Mouse (Mus musculus): ENCODE measurements at regions not wholly inside any gene's neighbourhood (a gene's known extent, or its start where the extent isn't known, plus 50 kb on each side); places are given as distances from the start of the nearest gene placed in this dataset.
A peak's percentile ranks its signal among the peaks of the same experiment; 100 is the strongest.

DNA sequence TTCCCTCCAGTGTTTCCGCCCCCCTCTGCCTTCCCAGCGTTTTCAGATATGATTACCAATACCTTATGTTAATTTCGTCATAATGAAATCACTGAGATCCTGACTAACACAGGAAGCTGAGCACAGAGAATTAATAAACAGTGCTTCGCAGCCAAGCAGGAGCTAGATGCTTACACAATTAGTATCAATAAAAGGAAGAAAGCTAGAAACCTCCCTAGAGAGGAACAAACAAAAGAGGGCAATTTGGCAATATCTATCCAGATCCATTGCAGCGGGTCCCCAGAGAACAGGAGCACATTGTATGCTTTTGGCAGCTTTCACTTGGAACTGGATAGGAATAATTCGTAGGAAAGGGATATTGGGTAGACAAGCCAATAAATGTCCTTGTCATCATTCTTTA is 159.1 kb upstream of the Kbtbd8 start:
- DNase-seq (ENCODE audit: low spot score in 2 of 2), result no peak

DNA sequence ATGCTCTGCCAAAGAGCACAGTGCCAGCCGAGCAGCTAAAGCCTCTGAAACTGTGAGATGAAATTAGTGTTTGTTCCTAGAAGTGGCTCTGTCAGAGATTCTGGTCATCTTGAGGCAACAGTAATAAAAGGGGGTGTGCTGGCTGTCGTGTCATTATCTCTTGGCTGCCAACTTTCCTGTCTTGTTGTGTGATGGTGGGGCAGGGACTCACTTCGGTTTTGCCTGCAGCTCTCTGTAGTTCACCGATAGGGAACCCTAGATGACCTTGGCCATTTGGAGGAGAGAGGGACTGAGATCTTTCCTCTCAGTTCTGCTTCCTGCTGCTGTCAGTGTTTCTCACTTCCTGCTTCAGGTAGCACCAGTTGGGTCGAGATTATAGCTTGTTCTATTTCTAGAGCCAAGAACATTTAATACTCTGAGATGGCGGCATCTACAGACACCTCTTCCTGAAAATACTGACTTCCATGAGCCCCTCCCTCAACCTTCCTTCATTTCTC is 159.8 kb upstream of the Kbtbd8 start:
- no peak for DNase-seq (ENCODE audit: low spot score in 2 of 2)

DNA sequence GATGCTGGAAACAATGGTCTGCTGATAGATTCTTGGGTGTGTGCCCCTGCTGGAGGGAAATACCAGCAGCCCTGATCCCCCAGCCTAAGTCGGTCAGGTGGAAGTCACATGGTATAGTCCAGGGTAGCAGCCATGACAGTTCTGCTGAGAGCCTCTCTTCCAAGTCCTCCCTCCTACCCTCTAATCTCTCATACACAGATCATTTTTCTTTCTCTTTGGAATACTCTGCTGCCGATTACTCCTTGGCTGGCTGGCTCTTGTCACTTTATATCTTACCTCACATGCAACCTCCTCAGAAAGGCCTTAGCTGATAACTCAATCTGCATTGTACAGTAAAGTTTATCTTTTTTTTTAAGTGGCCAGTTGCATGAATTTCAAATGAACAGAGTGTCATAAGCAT is 162.5 kb upstream of the Kbtbd8 start:
- DNase-seq (ENCODE audit: low spot score in 2 of 2), result no peak

DNA sequence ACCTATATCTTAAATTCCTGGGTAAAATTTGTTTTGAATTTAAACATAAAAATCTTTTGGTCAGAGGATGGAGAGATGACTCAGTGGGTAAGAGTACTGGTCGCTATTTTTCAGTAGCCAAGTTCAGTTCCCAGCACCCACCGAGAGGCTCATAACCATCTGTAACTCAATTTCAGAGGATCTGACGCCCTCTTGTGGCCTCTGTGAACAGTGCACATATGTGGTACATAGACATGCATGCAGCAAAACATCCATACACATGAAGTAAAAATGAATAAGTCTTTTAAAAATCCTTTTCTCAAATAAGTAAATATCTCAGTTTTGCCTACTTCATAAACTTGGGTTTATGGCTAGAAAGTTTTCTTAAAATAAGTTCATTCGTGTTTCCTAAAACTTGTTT is 163.4 kb upstream of the Kbtbd8 start:
- DNase-seq (ENCODE audit: low spot score in 2 of 2), result no peak

DNA sequence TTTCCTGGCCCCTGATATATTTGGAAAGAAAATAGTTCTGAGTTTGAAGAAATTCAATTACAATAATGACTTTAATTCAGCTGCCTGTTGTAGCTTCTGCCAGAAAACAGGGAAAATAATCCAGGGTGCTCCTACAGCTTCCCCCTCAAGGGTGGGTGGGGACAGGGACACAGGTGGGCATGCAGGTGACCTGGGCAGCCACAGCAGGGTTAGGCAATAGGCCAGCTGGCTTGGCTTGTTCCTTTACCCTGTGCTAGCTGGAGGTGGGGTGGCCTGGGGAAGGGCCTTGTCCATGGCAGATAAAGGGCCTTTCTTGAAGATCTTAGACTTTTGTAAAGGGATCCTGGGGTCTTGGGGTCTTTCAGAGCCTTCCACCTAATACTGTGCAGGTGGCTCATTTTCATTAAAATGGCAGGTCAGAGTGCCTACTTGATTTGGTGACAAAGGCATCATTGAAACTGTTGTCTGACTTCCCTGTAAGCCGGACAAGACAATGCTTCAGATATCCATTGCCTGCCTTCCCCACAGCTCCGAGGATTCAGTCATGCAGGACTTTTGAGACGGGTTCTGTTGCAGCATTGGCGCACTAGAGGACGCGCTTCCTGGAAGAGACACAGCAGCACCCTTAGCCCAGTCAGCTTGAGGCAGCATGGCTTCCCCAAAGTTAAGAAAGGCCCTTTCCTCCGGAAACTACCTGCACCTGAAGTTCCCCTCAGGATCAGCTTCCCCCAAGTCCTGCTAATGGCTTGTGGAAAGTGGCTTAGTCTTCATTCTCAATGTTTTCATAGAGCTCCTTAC is 164.9 kb upstream of the Kbtbd8 start:
- DNase-seq (ENCODE audit: low spot score in 2 of 2), result no peak

DNA sequence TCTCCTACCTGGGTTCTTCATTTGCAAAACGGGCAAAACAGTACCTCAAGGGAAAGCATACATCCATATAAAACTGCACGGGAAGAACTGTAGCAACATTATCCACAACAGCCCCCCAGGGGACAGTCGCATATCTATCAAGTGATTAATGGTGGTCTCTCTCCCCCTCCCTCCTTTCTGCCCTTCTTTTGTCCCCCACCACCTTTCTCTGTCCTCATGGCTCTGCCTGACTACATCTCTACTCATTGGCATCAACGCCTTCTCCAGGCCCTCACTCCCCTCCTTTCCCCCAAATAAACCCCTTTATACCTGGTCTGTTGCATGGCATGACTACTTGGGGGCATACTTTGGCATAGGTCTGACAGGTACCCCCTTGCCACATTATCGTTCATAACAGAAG is 166.1 kb upstream of the Kbtbd8 start:
- DNase-seq (ENCODE audit: low spot score in 2 of 2), result no peak

DNA sequence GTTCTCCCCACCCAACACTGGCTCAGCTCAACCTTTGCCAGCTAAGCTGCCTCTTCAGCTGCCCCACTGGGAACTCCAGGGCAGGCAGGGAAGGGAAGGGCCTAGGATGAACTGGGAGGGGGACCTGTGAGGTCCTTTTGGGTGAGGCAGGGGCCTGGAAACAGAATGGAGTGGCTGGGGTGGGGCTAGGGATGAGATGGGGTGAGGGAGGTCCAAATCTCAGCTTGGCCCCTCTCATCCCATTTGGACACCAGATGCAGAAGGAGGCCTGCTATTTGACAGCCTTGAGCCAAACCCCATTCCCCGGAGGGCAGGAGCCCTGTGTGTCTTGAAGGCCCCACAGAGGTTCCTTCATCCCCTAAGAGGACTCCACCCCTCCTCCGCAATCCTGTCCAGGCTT is 166.7 kb upstream of the Kbtbd8 start:
- no peak for DNase-seq (ENCODE audit: low spot score in 2 of 2)

DNA sequence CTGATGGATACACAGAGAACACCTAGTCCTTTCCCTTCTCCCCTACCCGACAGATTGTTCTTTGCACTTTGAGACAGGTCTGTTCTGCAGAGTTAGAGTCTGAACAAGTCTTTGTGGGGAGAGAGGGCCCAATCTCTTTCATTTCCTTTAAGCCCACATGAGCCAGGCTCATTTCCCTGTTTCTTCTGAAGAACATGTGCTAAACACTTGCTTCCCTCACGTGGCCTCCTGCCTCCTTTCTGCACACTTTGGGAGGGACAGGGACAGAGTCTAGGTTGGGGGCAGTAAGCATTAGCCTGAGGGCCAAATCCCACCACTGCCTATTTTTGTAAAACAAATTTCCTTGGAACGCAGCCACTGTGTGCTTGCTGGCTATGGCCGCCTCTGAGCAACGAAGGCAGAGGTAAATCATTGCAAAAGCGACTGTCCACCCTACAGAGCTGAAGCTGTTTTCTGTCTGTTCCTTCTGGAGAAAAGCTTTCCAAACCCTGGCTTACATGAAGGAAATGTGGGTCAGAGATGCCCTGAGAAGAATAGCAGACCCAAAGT is 170.6 kb upstream of the Kbtbd8 start:
- DNase-seq (ENCODE audit: low spot score in 2 of 2), result no peak

DNA sequence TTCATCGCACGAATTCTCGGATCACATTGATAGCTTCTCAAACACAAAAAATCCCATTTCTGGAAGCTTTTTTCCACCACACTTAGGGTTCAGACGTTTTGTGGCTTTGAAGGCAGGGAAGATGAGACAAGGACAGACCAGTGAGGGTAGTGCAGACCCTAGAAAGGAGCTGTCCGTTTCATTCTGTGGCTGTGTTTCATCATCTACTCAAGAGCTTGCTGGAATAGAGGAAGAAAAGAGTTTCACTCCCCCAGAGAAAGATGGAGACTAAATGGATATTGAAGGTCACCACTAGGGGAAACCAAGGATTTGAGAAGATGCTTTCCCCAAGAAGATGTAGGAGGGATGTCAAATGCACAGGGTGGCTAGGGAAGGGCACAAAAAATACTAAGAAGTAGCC is 171.3 kb upstream of the Kbtbd8 start:
- no peak for DNase-seq (ENCODE audit: low spot score in 2 of 2)

DNA sequence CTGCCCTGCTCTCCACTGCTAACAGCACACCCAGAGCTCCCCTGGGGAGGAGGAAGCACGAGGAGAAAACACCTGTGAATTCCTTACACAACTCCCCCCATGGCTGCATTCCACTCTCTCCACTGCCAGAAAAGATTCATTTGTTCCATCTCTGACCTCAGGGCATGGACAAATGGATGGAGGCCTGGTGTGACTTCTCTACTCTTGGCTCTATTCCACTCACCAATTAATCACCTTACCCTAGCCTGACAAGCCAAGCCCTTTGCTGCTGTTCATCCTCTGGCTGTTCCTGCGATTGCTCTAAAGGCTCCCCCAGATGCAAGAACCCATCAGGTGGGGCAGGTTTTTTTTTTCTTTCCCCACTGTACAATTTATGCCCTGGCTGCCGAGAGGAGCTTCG is 172.8 kb upstream of the Kbtbd8 start:
- DNase-seq (ENCODE audit: low spot score in 2 of 2), result no peak

DNA sequence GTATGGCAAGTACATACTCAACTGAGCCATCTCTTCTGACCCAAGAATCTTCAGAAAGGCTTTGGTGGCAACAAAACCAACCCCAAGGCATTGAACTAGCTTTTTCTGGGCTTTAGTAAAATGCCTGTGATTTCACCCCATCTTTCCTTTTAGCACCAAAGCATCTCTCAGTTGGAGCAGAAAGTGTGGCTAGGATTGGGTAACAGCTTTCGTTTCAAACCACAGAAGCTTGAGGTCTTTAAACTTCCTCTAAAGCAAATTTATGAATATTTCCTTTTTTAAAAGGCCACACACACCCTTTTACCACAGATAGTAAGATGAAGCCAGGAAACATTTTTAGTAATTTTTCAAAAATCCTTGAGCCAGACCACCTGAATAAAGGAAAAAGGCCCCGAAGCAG is 178.1 kb upstream of the Kbtbd8 start:
- no peak for DNase-seq (ENCODE audit: low spot score in 2 of 2)

DNA sequence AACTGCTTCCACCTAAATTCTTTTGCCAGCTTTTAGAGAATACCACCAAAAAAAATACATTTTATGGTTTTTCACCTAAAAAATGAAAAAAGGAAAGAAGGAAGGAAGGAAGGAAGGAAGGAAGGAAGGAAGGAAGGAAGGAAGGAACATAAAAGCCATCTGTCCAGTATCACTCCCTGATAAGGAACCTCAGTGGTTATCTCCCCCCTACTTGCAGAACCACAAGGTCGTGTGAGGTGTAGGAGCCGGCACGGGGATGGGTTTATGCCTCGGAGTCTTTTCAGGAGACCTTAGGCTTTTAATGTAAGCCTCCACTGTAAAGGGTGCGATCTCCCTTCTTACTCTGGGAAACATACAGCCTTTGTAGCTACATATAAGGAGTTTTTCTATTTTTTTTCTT is 180.8 kb upstream of the Kbtbd8 start:
- no peak for DNase-seq (ENCODE audit: low spot score in 2 of 2)

DNA sequence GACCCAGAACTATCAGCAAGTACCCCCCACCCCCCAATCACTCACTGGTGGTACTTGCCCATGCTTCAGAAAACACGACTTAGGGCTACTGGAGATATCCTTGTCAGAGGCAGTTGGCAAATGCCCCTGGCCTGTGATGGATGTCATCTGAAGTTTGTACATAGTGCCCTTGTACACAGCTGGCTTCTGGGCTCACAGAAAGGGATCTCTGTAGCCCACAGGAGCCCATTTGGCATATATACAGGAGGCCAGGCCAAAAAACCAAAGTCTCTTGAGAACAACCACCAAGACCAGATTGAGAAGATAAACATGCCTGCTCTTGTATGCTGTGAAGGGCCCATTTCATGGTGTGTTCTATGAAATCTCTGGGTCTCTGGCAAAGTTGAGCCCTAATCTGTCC is 181.3 kb upstream of the Kbtbd8 start:
- DNase-seq (ENCODE audit: low spot score in 2 of 2), result no peak

DNA sequence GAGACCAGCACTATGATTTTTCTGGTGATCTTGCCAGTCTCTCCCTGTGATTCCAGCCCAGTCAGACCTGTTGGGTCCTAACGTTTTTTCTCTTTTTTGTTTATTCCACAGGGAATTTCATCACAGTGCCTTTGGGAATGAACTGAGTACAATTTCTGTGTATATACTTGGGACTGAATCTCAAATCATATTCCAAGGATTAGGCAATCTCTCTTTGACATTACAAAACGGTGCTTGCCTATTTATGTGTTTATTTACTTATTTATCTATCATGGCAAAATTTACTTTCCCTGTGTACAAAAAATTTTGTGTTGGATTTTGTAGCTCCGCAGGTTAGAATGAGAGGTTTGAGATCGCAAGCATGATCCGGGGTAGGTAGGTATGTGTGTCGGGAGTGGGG is 189.2 kb upstream of the Kbtbd8 start:
- DNase-seq (ENCODE audit: low spot score in 2 of 2), result no peak

DNA sequence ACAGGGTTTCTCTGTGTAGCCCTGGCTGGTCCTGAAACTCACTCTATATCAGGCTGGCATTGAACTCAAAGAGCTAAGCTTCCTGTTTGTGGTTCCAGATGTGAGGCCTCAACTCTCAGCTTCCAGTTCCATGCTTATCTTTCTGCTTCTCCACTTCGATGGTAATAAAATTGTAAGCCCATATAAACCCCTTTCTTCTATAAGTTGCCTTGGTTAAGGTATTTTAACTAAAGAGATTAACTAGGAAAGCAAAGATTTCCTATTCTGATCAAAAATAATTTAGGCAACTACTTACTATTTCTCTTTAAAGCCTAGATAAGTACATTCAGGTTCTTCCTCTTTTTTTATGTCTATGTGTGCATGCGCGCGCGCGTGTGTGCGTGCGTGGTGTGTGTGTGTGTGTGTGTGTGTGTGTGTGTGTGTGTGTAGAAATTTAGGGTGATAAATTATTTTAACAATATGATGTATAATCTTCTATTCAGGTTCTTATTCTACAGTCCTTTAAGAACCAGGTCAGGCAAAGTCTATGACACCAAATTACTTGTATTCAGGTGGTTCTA is 190.3 kb upstream of the Kbtbd8 start:
- DNase-seq (ENCODE audit: low spot score in 2 of 2), result no peak

DNA sequence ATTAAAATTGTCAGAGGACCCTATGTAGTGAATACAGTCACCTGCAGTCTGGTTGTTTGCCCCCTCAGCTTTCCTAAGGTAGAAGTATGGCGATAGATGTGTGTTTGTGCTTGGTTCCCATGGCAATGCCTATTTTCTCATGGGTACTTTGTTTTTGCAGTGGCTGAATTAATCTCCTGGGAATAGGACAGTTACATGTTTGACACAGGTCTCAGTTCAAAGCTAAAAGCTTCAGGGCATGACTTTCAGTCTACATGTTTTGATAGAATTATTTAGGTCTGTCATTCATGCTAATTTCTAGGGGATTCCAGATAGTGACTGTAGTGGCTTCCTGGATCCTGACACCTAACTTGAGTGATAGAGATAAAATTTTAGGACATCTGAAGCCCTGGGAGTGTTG is 191.6 kb upstream of the Kbtbd8 start:
- DNase-seq (ENCODE audit: low spot score in 2 of 2), result no peak

DNA sequence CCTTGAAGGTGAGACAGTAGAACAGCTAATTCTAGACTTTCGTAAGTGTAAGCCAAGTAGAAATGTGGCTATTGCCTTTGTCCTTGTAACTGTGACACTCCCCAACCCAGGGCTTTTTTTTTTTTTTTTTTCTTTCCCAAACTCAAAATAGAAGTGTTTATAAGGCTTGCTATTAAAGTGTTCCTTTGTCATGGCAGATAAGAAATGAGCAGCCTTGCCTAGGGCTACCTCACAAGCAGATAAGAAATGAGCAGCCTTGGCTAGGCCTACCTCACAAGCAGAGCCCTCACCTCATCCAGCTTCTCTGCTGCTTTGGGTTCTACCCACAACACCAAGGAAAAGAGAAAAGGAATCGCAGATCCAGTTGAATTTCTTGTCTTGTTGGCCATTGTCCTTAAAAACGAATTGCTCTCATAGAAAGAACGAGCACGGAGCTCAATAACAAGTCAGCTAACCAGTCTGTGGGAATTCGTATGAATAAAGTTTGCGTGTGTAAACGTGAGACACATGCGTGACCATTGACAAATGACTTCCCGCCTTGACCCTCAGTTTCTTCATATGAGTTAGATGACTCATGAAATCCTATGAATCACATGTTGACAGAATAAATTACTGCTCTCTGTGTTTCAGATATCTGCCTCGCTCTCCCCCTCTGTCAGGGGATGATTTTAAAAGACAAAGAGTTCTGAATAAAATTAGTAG is 192.6 kb upstream of the Kbtbd8 start:
- no peak for DNase-seq (ENCODE audit: low spot score in 2 of 2)

DNA sequence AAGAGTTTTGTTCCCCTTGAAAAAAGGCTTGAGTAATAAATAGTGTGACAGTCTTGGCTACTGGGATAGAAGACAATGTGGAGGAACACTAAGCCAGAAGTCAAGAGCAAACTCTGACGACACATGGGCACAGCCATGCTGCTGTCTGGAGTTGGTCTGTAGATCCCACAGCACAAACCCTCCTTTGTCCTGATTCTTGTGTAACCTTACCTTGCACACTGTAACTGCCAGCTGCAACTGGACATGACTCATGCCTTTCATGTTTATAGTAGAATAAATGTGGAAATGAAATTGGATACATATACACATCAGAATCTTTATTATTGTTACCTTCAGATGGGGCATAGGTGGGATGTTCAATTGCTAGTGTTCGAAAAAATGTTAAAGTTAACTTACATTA is 195.3 kb upstream of the Kbtbd8 start:
- no peak for DNase-seq (ENCODE audit: low spot score in 2 of 2)

DNA sequence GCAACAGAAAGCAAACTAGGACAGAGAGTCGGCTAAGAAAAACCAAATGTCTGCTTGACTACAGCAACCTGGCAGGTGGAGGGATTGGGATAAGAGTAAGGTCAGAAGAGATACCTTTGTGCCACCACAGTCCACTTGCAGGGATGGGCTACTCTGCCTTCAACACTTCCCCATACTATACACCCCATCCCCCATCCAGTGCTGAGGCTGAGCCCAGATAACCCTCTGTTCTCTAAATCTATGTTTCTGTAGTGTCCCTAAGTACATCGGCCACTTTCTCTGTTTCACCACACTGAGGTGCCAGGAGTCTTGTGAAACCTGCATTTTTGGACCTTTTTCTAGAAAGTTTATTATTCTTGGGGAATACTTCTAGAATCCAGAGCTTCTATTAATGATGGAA is 196.3 kb upstream of the Kbtbd8 start:
- DNase-seq (ENCODE audit: low spot score in 2 of 2), result no peak

DNA sequence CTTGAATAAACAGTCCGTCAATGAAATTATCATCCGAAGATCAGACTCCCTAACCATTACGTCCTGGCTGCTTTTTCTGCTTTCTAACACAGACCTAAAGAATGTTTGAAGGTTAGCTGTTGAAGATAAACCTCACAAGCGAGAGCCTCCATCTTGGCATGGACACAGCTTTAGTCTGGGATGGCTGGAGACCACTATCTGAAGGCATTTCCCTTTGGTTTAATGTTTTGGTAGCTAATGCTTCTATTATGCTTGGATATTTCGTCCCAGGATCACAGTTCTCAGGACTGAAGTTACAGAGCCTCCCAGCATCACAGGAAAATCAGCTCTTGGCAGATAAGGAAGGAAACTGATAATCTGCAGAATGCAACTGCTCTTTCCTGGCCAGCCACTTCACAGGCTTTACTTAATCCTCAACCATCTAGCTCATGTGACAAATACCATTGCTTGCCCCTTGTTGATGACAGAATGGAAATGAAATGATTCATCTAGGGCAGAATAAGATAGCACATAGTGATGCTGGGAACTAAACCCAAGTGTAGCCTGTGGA is 197.8 kb upstream of the Kbtbd8 start:
- no peak for DNase-seq (ENCODE audit: low spot score in 2 of 2)

DNA sequence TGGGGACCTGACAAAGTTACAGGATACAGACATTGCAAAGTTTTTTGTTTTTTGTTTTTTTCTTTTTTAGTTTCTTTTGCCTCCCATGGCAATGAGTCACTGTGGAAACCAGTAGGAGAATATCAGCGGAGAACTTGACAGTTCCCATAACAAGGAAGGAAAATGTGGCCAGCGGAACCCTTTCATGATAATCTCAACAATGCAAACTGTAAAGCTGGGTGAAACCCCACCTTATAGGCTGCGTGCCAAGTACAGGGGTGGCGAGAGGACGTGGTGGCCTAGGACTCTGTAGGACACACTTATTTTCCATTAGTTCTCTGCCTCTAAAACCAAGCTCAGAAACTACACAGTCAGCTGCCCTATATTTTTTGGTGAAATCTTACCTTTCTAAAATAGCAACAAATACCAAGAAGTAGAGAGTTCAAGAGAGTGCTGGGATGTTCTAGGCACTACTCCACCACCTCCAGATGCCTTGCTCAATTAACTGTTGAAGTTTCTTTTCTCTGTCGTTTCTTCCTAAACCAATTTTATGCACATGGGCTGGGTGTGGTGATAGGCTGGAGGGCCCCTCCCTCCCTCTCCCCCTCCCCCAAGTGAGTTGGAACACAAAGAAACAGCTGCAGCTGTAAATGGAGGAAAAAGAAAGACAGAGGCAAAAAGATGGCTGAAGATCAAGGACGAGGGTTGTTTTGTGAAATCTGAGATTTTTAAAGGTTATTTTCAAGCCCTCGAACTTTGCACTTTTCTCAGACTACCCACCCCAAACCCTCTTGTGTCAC is 201.0 kb upstream of the Kbtbd8 start:
- DNase-seq (ENCODE audit: low spot score in 2 of 2), result peak in 1 of 2 experiments; percentile 11
